Mouse (Mus musculus) ES-E14 (cell line): ENCODE results near the gene Alg10b. TPM values are rescaled to one million over a fixed set of nuclear protein-coding genes. Genes with fewer than 3 reads are reported as not detected.
"Not testable (repeated sequence)": the region's sequence is repeated elsewhere in the genome, so short reads cannot be mapped to it uniquely, and the experiment has no call there.

Source experiments
- DNase-seq: peaks from one replicate; pipeline ENCODE4 v3.0.0-alpha.2; 2013; ENCODE audit warnings: low read depth, low spot score
- H3K27ac ChIP-seq: 2 replicates; pipeline ENCODE4 v1.5.1; 2012; ENCODE audit warnings: low read depth, mild to moderate bottlenecking, low read length, moderate library complexity, mixed read lengths; ENCODE audit not compliant: poor library complexity, insufficient read depth, severe bottlenecking
- H3K36me3 ChIP-seq: 2 replicates; pipeline ENCODE4 v1.6.1; 2012; ENCODE audit warnings: mild to moderate bottlenecking, low read length, moderate library complexity, mixed read lengths; ENCODE audit not compliant: control insufficient read depth, poor library complexity, insufficient read depth, severe bottlenecking
- H3K4me1 ChIP-seq, 2 experiments: fragments of 150-350 bp in 1 of 2; sonication (generic) in 1 of 2; 2 replicates each; pipeline ENCODE4 v1.6.1; 2012; ENCODE audit warnings: low read length in 2 of 2, mild to moderate bottlenecking in 1 of 2, mixed read lengths in 1 of 2; ENCODE audit not compliant: control insufficient read depth in 2 of 2, insufficient read depth in 2 of 2, poor library complexity in 1 of 2
- H3K4me3 ChIP-seq, 2 experiments: fragments of 150-350 bp in 1 of 2; sonication (generic) in 1 of 2; 2 replicates each; pipeline ENCODE4 v1.5.1; 2012; ENCODE audit warnings: low read length in 2 of 2, low read depth in 1 of 2, mild to moderate bottlenecking in 1 of 2, mixed read lengths in 1 of 2; ENCODE audit not compliant: insufficient read depth in 1 of 2, poor library complexity in 1 of 2, severe bottlenecking in 1 of 2
- H3K9ac ChIP-seq: 2 replicates; pipeline ENCODE4 v1.6.1; 2012; ENCODE audit warnings: low read depth, mild to moderate bottlenecking, low read length, mixed read lengths; ENCODE audit not compliant: poor library complexity, insufficient read depth, severe bottlenecking
- H3K9me3 ChIP-seq: fragments of 150-350 bp; sonication (generic); 2 replicates; pipeline ENCODE4 v1.6.1; 2012; ENCODE audit warnings: low read depth, mild to moderate bottlenecking, low read length; ENCODE audit not compliant: control insufficient read depth, insufficient read depth
- CHD2 ChIP-seq: IDR thresholded peaks from 2 replicates; pipeline ENCODE4 v1.6.1; 2014; ENCODE audit warnings: mild to moderate bottlenecking, low read depth, low read length, inconsistent platforms
- HCFC1 ChIP-seq: IDR thresholded peaks from 2 replicates; pipeline ENCODE4 v1.6.1; 2012; ENCODE audit warnings: low read length, inconsistent platforms, borderline replicate concordance; ENCODE audit not compliant: insufficient read depth
- MAFK ChIP-seq: IDR thresholded peaks from 2 replicates; pipeline ENCODE4 v1.6.1; 2014; ENCODE audit warnings: mild to moderate bottlenecking, low read depth, low read length, inconsistent platforms; ENCODE audit not compliant: insufficient read depth
- ZC3H11A ChIP-seq: IDR thresholded peaks from 2 replicates; pipeline ENCODE4 v1.6.1; 2012; ENCODE audit warnings: low read depth, mild to moderate bottlenecking, inconsistent platforms, low read length, borderline replicate concordance
- ZNF384 ChIP-seq: IDR thresholded peaks from 2 replicates; pipeline ENCODE4 v1.6.1; 2012; ENCODE audit warnings: low read depth, low read length, inconsistent platforms
- in situ Hi-C, 2 experiments: fragments of 600-800 bp; cut with MboI; formaldehyde crosslinking; loops; one replicate each; pipeline ENCODE4 v1.15.1; 2025; ENCODE audit warnings: low sequenced_read_pairs in 2 of 2, inconsistent platforms in 1 of 2; ENCODE audit not compliant: unreplicated experiment in 2 of 2
- total RNA-seq: library from RNA; depleted of rRNA; stranded (reverse); fragments of 300-350 nt; gene quantifications from 2 replicates; pipeline ENCODE4 v1.2.3, GENCODE M21; 2012; rRNA removed

The Alg10b gene
- total RNA-seq: 30.9 and 40.3 TPM in 2 replicates

GRCm38 (mm10) chr15:90223969-90224750 is at the start of gene Alg10b:
TSS of gene Alg10b (plus strand) at chr15:90224311.
- no peaks in the 10 kb centered on the region for H3K9me3 ChIP-seq
- H3K27ac ChIP-seq: no peak within 1 kb of the TSS
- in situ Hi-C loops: loop anchor here in 1 of 2 experiments (25.0 kb wide), 1 partner anchor 587 kb away; no protein-coding TSS in a partner anchor
- DNase-seq: peak; percentile 85
- H3K4me3 ChIP-seq: peak within 1 kb of the TSS; percentile 83 to 84
- H3K9ac ChIP-seq: peak within 1 kb of the TSS; percentile 89
- H3K36me3 ChIP-seq: peaks cover 7% of the 10 kb centered on the region
- no peaks in the 10 kb centered on the region for H3K4me1 ChIP-seq
- TF ChIP-seq ZNF384 (no peak), MAFK (no peak), CHD2 (no peak), HCFC1 (0 out of 2 replicates have a peak, but pooled peaks have one; percentile 15), ZC3H11A (no peak)

DNA sequence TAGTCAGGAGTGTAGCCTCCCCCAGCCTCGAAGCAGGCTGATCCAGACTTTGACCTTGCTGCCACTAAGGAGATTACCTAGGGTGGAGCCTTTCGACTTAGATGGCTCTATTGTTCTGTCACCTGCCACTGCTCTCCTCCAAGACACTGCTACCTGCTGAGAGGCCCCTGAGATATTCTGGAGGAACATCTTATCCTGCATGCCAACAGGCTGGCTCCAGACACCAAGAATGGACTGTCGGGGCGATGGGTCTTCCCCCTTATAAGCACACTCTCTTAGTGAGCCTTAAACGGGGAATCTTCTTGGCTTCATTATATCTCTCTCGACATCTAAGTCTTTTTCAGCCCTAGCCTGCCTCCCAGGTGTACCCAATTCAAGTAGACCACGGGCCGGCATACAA is 41.0 kb upstream of the Alg10b start:
- H3K4me3 ChIP-seq, H3K27ac ChIP-seq, in situ Hi-C loops, H3K36me3 ChIP-seq, H3K9ac ChIP-seq, H3K4me1 ChIP-seq, H3K9me3 ChIP-seq: not testable (repeated sequence)
- peak; percentile 20 for DNase-seq

GRCm38 (mm10) chr15:90183511-90183910 is 40.6 kb upstream of the Alg10b start:
- DNase-seq: no peak
- H3K9ac ChIP-seq: no peak overlapping the region
- H3K4me3 ChIP-seq: no peak overlapping the region
- H3K27ac ChIP-seq: no peak overlapping the region
- in situ Hi-C loops: no loop called here
- TF ChIP-seq CHD2 (no peak), ZNF384 (no peak), ZC3H11A (no peak), HCFC1 (no peak), MAFK (no peak)
- H3K9me3 ChIP-seq: no peaks in the 10 kb centered on the region
- H3K36me3 ChIP-seq: no peaks in the 10 kb centered on the region
- peaks cover 0 to 5% of the 10 kb centered on the region in 2 experiments; a peak in 1 of 4 replicates for H3K4me1 ChIP-seq

- in situ Hi-C loops: no loop called here
- Histone ChIP-seq H3K4me3 (no peak overlapping the region), H3K9me3 (no peaks in the 10 kb centered on the region), H3K4me1 (peaks cover 0 to 5% of the 10 kb centered on the region in 2 experiments; a peak in 2 of 4 replicates), H3K27ac (no peak overlapping the region), H3K9ac (no peak overlapping the region), H3K36me3 (no peaks in the 10 kb centered on the region)
- no peak for TF ChIP-seq HCFC1
- DNase-seq: no peak
These were observed 39.4 kb upstream of the Alg10b start for GRCm38 (mm10) chr15:90184743-90185142.

DNA sequence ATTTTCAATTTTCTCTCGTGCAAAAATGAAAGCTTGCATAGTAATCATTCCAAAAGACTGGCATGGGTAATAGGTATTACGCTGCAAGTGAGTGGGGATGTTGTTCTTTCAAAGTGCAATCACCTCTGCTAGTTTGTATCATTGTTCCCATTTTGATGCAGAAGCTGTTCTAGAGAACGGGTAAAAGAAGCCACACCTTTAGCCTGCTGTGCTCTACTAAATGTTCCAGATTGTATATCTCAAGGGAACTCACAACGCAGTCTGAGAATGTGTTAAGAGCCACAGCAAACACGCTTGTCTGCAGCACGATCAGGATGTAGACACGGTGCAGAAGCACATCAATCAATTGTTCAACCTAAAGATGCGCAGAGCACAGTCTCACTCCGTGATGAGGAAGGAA is 34.6 kb upstream of the Alg10b start:
- TF ChIP-seq ZC3H11A: no peak
- no peak for TF ChIP-seq ZNF384
- Histone ChIP-seq H3K9ac (no peak overlapping the region), H3K9me3 (no peaks in the 10 kb centered on the region), H3K4me1 (no peaks in the 10 kb centered on the region; a peak in 1 of 4 replicates), H3K36me3 (no peaks in the 10 kb centered on the region), H3K27ac (no peak overlapping the region), H3K4me3 (no peak overlapping the region)
- in situ Hi-C loops: no loop called here
- peak; percentile 15 for DNase-seq
